Mouse (Mus musculus) MN1 (cell line): Measurements from ENCODE around the gene Klra9.
"Not testable (repeated sequence)": the region's sequence is repeated elsewhere in the genome, so short reads cannot be mapped to it uniquely, and the experiment has no call there.

Experiments used
- DNase-seq: peaks from one replicate; pipeline ENCODE4 v3.0.0-alpha.2; 2016; ENCODE audit warnings: low spot score

Klra9 gene

DNA sequence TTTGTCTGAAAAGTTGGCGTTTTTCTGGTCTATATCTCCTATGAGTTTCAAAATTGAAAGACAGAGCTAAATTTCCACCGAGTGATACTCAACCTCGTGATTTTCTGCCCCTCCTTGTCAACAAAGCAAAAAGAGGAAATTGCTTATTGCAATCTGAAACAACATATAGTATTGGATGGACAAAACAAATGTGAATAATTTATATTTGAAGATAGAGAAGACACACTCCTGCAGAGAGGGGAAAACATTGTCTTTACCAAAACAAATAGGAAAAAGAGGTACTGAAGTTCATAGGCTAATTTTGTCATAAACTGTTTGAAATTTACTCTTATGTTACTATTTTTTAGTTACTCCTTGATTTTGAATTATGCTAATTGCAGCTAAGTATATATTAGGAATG is at the start of gene Klra9:
TSS of gene Klra9 (minus strand) at position 101 of the 400 bp plus-strand sequence.
- DNase-seq = not testable (repeated sequence)

DNA sequence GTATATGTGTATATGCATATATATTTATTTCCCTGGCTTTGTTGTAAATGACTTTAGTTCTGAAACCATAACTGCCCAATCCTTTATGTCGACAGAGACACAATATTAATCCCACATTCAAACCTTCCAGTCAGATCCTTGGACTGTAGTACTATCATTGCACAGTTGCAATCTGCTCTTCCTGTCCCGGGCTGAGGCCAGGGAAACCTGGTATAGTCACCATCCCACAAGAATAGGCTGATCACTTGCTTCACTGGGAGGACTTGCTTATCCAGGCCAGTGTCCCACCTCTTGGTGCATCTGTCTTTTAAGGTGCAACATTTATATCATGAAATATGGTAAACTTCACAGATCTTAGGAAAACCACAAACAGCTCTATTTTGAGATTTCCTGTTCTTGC is 44.6 kb upstream of the Klra9 start:
- no peak for DNase-seq

DNA sequence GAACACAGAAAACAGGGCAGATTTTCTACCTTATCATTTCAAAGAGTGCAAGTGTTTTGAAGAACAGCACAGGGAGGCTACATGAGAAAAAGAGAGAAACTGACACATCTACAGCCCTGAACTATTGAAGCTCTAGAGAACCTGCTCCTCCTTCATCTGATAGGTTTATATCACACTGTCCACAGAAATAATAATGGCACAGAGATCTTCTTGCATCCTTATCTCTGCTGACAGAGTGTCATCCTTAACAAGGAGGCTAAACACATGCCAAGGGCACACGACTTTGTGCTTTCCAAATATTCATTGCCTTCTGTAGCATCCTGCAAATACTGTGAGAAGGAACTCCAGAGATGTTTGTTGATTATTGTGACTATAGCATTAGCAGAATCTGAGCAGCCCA is 43.7 kb upstream of the Klra9 start:
- no peak for DNase-seq

DNA sequence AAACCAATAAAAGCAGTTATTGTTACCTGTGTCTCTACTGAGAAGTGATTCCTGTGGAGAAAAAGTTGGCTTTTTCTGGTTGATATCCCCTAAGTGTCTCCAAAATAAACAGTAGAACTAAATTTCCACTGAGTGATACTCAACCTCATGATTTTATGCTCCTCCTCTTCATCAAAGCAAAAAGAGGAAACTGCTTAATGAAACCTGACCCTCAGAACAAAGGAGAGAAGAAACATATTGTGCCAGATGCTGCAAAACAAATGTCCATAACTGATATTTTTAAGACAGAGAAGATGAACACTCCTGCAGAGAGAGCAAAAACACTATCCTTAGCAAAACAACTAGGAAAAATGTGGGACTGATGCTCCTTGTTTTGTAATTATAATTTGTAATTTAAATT is 40.3 kb upstream of the Klra9 start, which contains the start of gene Klra7:
TSS of gene Klra7 (minus strand) at position 101 of the 400 bp plus-strand sequence.
- DNase-seq = no peak

DNA sequence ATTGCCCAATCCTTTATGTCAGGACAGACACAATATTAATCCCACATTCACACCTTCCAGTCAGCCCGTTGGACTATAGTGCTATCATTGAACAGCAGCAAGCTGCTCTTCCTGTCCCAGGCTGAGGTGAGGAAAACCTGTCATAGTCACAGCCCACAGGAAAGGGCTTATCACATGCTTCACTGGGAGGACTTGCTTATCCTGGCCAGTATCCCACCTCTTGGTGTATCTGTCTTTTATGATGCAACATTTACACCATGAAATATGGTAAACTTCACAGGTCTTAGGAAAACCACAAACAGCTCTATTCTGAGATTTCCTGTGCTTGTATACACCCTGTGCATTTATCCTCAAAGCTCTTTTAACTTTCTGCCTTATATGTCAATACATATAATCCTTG is 4.5 kb upstream of the Klra9 start:
- DNase-seq = not testable (repeated sequence)

DNA sequence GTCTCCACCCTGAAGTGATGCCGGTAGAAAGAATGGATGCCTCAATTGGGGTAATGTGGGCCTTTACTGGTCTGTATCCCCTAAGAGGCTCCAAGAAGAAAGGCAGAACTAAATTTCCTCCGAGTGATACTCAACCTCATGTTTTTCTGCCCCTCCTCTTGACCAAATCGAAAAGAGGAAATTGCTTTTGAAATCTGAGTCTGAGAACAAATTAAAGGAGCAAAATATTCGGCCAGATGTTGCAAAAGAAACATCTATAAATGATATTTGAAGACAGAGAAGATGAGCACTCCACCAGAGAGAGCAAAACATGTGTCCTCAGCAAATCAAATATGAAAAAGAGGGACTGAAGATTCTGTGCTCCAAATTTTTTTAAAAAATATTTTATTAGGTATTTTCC is 63.1 kb downstream of the Klra9 start, which contains the start of gene Klra8:
TSS of gene Klra8 (minus strand) at position 101 of the 400 bp plus-strand sequence.
- not testable (repeated sequence) for DNase-seq
